Mouse (Mus musculus) common myeloid progenitor, adult 5-6 weeks (primary cell): ENCODE measurements around the gene Tex2. TPM values are rescaled to one million over a fixed set of nuclear protein-coding genes. Genes with fewer than 3 reads are reported as not detected.
"Not testable (repeated sequence)": the region's sequence is repeated elsewhere in the genome, so short reads cannot be mapped to it uniquely, and the experiment has no call there.

ENCODE experiments used
- ATAC-seq: replicated peaks from 2 replicates; pipeline ENCODE4 v1.8.0; 2016; ENCODE audit warnings: low read depth, mild to moderate bottlenecking, moderate TSS enrichment, inconsistent platforms; ENCODE audit not compliant: poor library complexity, severe bottlenecking
- total RNA-seq: library from RNA; stranded (forward); fragments of 200-1000, 187-1606 nt; gene quantifications from 2 replicates; pipeline ENCODE4 v1.2.3, GENCODE M21; 2017

Gene Tex2
- total RNA-seq, 1 experiment from 2014 or later, result 54.8 TPM

DNA sequence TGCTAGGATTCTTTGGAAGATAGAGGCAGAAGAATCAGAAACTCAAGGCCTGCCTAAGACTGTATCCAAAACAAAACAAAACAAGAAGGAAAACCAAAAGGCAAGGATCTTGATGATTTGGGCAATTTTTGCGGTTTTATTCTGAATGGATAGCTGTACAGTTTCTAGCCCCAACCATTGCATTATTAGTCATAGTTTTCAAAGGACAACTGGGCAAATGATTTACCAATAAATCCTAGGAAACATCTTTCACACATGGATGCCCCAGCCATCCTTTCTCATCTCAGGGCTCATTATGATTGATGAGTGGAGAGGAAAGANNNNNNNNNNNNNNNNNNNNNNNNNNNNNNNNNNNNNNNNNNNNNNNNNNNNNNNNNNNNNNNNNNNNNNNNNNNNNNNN, 29.4 kb downstream of the Tex2 start:
- ATAC-seq, result no peak

DNA sequence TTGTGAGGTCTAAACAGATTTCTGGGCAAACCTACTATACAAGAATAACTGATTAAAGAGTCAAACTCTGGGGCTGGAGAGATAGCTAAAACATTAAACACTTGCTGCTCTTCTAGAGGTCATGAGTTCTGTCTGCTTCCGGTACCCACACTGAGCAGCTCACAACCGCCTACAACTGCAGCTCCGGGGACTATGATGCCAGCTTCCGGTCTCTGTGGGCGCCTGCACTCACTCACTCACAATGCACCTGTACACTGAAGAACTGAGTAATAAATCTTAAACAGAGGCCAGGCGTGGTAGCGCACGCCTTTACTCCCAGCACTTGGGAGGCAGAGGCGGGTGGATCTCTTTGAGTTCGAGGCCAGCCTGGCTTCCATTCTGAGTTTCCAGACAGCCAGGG, 31.9 kb downstream of the Tex2 start:
- ATAC-seq, result no peak

DNA sequence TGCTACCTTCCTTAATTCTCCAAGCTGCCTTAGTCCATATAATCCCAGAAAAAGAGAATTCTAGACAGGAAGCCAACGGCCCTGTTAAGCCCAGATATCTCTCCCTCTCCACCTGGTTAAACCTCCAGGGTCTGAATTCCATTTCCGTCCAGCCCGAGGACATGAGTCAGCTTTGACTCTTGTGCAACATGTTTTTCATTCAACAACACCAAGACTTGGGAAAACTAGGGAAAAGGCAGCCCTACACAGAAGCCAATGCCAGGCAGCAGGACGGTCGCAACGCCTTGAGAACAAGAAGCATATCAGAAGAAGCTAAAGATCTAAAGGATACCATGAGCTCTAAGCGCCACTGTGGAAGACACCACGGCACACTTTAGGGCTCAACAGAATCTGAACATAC, 32.8 kb downstream of the Tex2 start:
- ATAC-seq, result no peak

- no peak for ATAC-seq
Observed at GRCm38 (mm10) chr11:106579957-106580356, 33.3 kb downstream of the Tex2 start.

DNA sequence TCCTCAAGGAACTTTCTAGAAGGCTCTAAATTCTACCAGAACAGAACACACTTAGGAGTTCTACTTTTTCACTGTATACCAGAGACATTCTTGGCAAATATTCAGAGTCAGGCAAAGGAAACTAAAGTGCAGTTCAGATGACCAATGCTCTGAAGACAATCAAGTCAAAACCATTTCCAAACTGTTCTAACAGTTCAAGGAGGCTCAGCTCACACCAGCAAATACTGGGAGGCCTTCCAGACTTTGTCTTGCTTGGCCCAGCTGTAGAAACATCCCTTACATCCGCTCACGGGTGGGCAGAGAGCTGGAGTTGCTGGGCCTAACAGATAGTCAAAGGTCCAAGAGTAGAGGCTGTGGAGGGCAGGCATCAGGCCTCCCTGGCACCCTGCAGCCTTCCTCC, 34.1 kb downstream of the Tex2 start:
- no peak for ATAC-seq

DNA sequence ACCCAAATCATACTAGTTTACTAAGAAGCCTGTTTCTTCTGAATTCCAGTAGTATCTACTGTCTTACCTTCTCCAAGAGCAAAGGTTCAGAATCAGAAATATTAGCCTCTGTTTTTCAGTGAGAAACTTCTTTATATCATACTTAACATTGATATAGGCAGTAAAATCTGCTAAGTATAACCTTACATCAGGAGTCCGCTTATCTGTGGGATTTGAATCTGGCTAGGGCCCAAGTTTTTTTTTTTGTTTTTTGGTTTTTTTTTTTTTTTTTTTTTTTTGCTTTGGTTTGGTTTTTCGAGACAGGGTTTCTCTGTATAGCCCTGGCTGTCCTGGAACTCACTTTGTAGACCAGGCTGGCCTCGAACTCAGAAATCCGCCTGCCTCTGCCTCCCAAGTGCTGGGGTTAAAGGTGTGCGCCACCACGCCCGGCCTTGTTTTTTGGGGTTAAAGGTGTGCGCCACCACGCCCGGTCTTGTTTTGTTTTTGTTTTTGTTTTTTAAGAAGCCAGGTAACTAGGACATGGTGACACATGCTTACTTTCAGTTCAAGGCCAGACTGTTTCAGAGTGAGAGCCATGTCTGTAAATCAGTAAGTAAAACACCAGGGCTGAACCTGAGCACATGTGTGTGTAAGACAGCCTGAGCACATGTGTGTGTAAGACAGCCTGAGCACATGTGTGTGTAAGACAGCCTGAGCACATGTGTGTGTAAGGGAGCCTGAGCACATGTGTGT, 35.4 kb downstream of the Tex2 start:
- not testable (repeated sequence) for ATAC-seq

GRCm38 (mm10) chr11:106574456-106574855, 38.8 kb downstream of the Tex2 start:
- no peak for ATAC-seq

- ATAC-seq, result no peak
Observed at GRCm38 (mm10) chr11:106573476-106574240, 39.6 kb downstream of the Tex2 start.

- ATAC-seq, result no peak
Observed at GRCm38 (mm10) chr11:106572958-106573357, 40.3 kb downstream of the Tex2 start.

DNA sequence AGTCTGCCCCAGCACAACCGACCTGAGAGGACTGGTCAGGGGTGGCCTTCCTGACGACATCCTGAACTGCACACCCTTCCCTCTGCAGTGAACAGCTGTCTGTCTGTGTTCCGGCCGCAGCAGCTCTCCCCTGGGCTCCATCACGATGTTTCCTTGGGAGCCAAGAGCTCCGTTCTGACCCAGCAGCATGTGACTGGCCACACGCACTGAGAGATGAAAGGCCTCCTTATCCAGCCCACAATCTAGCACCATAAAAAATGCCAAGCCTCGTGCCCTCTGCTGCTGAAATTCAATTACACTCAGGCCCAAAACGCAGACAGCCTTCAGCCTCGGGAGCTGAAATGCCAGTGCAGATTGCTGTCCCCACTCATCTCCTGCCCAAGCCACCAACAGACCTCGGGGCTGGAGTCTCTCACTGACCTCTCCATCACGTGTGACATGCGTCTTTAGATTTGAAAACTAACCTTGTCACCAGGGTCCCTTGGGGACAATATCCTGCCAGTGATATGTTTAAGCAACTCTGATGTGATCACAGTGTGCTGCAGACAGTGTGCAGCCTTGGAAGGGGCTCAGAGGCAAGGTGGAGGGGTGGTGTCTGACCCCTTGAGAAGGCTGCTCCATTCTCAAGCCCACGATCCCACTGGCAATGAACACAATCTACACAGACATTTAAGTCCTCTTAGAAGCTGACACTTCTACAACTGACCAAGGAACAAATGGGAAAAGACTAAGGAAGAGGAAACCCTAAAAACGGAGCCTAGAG, 41.0 kb downstream of the Tex2 start:
- peak; percentile 23; the same call in 1 of the 2 replicates for ATAC-seq

- peak; percentile 66 for ATAC-seq
Observed at GRCm38 (mm10) chr11:106571026-106571983, 41.9 kb downstream of the Tex2 start.

DNA sequence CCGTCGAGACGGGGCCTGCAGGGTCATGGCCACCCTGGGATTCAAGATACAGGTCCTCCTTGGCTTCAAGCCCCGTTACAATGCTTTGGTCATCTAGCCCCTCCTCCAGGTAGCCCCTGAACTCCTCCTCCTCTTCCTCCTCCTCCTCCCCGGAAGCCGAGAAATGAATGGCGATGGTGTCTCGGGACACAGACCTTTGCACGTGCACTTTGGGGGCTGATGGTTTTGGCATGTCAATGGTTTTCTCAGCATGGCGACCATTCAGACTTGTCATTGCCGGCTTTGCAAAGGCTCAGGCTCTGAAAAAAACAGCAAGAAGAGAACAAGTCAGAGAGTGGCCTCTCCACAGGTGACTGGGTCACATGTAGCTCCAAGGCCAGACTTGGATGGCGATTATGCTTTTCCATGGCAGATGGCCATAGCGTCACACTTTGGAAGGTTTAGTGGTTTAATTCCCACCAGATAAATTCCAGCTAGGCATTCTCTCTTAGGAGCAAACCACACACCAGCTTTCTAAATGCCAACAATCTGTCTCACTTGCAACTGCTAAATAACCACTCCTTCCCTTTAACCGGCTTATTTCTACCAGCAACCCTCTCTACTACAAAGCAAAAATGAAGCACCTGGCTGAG, 44.8 kb downstream of the Tex2 start:
- ATAC-seq, result no peak

GRCm38 (mm10) chr11:106566040-106566785, 47.0 kb downstream of the Tex2 start:
- no peak for ATAC-seq

DNA sequence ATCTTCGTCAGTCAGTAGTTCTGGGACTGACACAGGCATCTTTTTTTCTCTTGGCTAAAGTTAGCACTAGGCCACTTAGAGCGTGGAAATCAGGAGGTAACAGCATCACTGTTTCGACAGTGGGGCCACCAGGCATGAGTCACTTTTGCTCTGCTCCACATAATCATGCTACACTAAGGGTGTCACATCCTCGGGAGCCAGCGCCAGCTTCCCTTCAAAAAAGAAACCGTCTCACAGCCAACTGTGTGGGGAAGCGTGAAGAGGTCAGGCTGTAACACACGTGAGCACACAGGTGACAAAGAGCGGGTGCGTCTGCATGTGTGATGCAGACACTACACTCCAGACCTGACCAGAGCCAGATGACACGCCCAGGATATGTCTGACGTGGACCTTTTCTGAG, 49.0 kb downstream of the Tex2 start:
- ATAC-seq, result peak; percentile 45; the same call in 1 of the 2 replicates

DNA sequence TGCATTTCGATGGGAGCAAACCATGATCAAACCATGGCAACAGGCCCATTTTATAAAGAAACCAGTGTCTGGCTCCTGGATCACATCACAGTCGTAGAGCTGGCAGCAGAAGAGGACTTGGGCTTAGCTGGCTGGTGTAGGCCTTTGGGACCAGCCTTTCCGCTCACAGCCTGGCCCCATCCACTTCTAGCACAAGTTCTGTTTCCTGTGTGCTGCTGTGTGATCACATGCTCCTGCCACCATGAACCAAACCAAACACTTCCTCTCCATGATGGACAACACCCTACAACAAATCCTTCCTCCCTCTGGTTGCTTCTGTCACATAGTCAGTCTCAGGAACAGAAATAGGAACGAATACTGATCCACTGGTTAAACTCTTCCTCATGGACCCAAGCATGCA, 50.5 kb downstream of the Tex2 start:
- peak; percentile 61 for ATAC-seq

DNA sequence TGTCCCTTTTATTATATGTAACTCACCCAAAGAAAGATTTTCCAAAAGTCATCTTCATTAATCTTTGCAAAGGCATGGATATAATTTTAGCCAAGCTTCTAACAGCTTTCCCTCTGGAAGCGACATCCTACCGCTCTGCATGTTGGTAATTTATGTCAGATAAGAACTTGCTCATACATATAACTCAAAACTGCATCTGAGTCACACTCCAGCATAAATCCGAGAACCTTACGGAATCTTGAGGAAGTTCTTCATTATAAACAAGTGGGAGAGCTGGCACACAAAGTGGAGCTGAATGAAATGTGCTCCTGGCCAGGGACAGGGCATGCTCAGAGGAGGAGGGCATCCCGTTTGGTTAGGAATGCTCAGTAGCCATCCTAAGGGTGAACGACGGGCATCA, 53.5 kb downstream of the Tex2 start:
- ATAC-seq, result no peak

GRCm38 (mm10) chr11:106558008-106558407, 55.2 kb downstream of the Tex2 start:
- ATAC-seq, result no peak

GRCm38 (mm10) chr11:106557398-106557797, 55.8 kb downstream of the Tex2 start:
- ATAC-seq, result no peak

- peak; percentile 56 for ATAC-seq
Observed at GRCm38 (mm10) chr11:106556689-106557088, 56.5 kb downstream of the Tex2 start.
